Mouse (Mus musculus) MEL (cell line): Measurements from ENCODE around the gene Cenpp.

ENCODE experiments used
- BHLHE40 ChIP-seq: IDR thresholded peaks from 2 replicates; pipeline ENCODE4 v1.6.1; 2012; ENCODE audit warnings: low read depth, mild to moderate bottlenecking, inconsistent platforms, low read length, improper control_type of control experiment, borderline replicate concordance
- CTCF ChIP-seq, 3 experiments: IDR thresholded peaks in 2 of 3; conservative IDR thresholded peaks in 1 of 3; 2 replicates each; pipeline ENCODE4 v1.5.1; 2011 to 2012; ENCODE audit warnings: low read length in 3 of 3, low read depth in 2 of 3, mild to moderate bottlenecking in 2 of 3, improper control_type of control experiment in 1 of 3, inconsistent platforms in 1 of 3, mixed read lengths in 1 of 3, moderate library complexity in 1 of 3; ENCODE audit not compliant: control insufficient read depth in 1 of 3, insufficient read depth in 1 of 3, poor library complexity in 1 of 3, severe bottlenecking in 1 of 3
- KAT2A ChIP-seq: conservative IDR thresholded peaks from 2 replicates; pipeline ENCODE4 v1.6.1; 2012; ENCODE audit warnings: low read depth, low read length, improper control_type of control experiment, inconsistent platforms
- POLR2A ChIP-seq, 2 experiments: IDR thresholded peaks; 2 replicates each; pipeline ENCODE4 v1.6.1; 2011 to 2012; ENCODE audit warnings: low read length in 2 of 2, mild to moderate bottlenecking in 2 of 2, control low read depth in 1 of 2, improper control_type of control experiment in 1 of 2, low read depth in 1 of 2, moderate library complexity in 1 of 2; ENCODE audit not compliant: control insufficient read depth in 1 of 2, insufficient read depth in 1 of 2, poor library complexity in 1 of 2
- SMC3 ChIP-seq: IDR thresholded peaks from 2 replicates; pipeline ENCODE4 v1.6.1; 2011; ENCODE audit warnings: low read depth, low read length, improper control_type of control experiment
- UBTF ChIP-seq: IDR thresholded peaks from 2 replicates; pipeline ENCODE4 v1.6.1; 2012; ENCODE audit warnings: low read depth, mild to moderate bottlenecking, inconsistent platforms, low read length, improper control_type of control experiment, moderate library complexity, borderline replicate concordance; ENCODE audit not compliant: insufficient read depth
- ZNF384 ChIP-seq: IDR thresholded peaks from 2 replicates; pipeline ENCODE4 v1.6.1; 2012; ENCODE audit warnings: low read depth, mild to moderate bottlenecking, inconsistent platforms, low read length, improper control_type of control experiment

DNA sequence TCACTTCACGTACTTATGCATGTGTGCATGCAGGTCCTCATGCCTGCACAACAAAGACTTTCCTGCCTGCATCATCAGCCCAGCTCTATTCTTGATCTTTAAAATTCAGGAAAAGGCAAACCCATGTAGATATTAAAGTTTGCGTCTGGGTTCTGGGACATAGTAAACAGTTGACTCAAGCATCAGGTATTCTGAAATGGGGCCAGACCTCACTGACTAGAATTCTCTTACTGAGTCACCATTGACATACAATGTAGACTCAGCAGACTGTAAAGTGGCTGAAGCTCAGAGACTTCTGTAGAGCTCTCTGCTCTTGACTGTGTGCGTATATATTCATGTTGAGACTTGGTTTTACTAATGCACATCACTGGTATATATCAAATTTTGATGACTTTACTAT lies 103.0 kb downstream of the Cenpp start:
- no peak for TF ChIP-seq BHLHE40
- TF ChIP-seq ZNF384 = no peak
- no peak for TF ChIP-seq CTCF (IDR thresholded peaks at IDR 0.05 in 2 of 3, conservative IDR thresholded peaks at IDR 0.05 in 1 of 3; ENCODE audit: control insufficient read depth in 1 of 3, insufficient read depth in 1 of 3, low read depth in 2 of 3, low read length in 3 of 3, poor library complexity in 1 of 3, severe bottlenecking in 1 of 3)
- no peak for TF ChIP-seq POLR2A (IDR thresholded peaks at IDR 0.05; ENCODE audit: control insufficient read depth in 1 of 2, insufficient read depth in 1 of 2, low read depth in 1 of 2, low read length in 2 of 2, poor library complexity in 1 of 2)
- no peak for TF ChIP-seq KAT2A
- no peak for TF ChIP-seq UBTF
- TF ChIP-seq SMC3 = no peak
